Mouse (Mus musculus) CD8-positive naive resting alpha-beta T cell, adult 2 months (primary cell): ENCODE results near the gene Syk.

Experiments used
- DNase-seq, 2 experiments: peaks; one replicate each; pipeline ENCODE4 v3.0.0; 2022; ENCODE audit warnings: low read depth in 2 of 2, low spot score in 2 of 2

The Syk gene

GRCm38 (mm10) chr13:52566777-52567176 is 16.2 kb upstream of the Syk start:
- no peak for DNase-seq

DNA sequence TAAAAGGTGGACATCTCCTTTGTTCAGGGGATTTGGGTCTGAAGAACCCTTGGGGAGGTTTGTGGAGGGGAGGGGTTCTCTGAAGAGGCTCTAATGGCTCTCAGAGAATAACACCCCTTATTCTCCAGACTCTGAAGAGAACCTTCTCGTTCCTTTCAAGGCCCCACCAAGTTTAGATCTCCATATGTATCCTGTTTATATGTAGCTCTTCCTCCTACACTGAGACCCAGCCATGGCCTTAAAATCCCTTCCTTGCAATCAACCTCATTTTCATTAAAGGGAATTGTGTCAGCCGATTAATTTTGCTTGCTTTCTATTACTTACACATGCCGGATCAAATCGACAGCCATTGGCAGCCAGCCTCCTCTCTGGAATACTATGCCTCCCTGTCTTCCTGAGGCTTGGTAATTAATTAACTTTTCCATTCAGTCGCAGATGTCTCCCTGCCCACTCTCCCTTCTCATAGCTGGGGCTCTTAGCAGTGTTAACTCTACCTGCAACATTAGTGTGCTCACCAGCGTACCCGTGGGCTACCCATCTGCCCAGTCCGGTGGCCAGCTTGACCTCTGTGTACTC is 13.7 kb upstream of the Syk start:
- no peak for DNase-seq

DNA sequence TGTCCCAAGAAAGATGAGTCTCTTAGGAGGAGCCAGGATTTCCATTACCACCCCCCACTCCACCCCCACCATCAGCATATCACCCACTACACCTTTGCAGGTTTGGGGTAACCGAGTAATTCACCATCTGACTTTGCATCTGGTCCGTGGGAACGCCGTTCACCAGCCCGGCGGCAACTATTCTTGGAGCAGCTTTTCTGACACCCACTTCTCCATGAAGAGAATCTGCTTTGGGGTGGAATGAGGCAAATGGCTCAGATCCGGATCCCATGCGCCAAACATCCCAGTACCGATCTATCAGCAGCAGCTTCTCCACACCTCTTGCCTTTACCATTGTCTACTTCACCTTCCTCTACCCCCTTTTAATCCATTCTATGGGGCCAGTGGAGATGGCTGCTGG is 12.7 kb upstream of the Syk start:
- DNase-seq = no peak

DNA sequence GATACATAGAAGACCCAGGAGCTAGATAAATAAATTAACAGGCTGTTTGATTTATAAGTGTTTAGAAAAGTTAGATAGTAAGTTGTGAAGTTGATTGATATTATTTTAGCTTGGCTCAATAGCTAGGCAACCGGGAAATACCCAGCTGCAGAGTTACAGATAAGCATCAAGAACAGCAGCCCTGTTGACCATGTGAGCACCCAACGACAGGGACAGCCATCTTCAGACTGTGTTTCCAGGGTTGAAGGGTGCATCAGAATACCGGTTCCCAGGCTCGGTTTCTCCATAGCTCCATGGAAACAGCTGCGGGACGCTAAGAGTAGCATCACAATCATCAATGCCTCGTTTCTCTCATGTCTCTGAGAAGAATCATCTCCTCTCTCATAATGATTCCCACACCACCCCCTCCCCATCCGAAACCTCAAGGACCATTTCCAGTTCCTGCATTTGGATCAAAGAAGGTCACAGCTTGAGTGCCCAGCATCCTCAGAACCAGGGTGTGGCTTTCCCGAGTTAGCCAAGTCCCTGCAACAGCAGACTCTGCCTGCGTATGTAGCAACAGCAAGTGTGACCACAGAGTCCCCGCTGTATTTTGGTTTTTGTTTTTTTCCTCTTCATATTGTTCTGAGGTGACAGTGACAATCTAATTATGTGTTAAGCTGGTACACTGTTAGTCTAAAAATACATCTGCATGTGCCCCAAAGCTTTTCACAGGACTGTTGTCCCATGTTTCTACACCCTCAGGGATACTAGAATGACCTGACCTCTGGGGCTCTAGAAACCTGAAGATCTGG is 11.2 kb upstream of the Syk start:
- DNase-seq = no peak

- DNase-seq = no peak
These were observed 10.2 kb upstream of the Syk start for GRCm38 (mm10) chr13:52572451-52573446.

DNA sequence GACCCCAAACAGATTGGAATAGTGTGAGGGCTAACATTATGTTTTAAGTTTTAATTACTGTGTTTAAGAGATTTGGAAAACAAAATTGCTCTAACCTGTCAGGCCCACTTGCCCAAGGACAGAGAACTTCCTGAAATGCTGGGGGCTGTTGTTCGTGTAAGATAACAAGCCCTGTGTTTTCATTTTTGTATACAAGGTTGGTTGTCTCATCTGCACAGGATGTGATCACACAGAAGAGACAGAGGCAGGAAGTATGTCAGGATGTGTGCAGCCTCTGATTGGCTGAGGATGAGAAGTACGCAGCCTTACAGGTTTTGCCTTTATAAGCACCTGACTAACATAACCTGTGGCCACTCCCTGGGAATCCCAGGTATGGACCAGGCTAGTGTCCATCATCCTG is 8.7 kb upstream of the Syk start:
- no peak for DNase-seq

- no peak for DNase-seq
These were observed 7.5 kb upstream of the Syk start for GRCm38 (mm10) chr13:52575483-52575882.

GRCm38 (mm10) chr13:52576021-52576614 is 6.9 kb upstream of the Syk start:
- no peak for DNase-seq

DNA sequence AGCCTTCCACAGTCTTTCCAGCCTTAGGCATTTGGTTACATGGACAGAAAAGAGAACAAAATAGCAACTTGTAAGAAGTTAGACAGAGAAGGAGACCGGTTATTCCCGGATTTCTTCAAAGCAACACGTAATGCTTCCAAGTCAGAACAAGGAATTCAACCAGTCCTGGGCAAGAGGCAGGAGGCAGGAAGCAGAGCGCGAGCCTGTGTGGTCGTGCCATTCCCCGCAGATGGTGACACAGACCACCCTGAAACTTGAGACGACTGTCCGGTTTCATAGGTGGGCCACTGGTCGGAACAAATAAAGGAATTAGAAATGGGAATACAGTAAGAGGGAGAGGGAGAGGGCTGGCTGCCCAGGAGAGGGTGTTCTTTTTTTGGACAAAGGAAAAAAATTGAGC is 6.1 kb upstream of the Syk start:
- DNase-seq = no peak

DNA sequence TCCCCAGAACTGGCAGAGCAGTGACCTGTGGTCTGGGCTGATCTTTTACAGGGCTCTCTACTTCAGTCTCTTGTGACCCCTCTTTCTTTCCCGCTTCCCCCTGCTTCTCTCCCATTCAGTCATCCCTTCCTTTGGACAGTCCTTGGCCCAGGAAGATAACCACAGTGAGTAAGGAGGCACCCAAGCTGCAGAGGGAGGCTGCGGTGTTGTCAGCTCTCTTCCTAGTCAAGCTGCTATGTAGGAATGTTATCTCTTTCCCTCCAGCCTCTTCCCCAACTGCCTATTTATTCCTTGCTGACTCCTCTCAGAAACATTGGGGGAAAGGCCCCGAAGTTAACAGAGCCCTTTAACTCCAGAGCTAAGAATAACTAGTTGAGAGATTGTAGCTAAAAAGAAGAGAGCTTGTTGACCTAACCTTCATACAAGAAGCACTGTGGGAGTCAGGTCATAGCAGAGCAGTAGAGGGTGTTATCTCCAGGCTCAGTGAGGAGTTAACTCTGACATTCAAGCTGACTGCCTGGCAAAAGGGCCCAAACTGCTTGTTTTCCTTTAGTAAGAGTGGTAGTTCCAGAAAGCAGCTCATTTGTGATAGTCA is 5.5 kb upstream of the Syk start:
- DNase-seq = no peak

DNA sequence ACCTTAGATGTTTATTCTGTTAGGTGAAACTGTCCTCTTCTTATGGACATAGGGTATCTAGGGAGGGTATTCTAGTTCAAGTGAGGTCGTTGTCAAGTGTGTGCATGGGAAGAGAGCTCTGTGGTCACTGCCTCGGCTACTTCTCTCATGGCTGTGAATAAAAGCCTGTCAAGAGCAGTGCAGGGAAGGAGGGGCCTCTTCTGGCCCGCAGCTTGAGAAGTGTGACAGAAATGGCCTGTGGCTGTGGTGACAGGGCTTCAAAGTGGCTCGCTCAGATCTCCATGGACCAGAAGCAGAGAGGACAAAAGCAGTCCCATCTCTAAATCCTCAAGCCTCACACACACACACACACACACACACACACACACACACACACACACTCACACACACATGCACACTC is 5.0 kb upstream of the Syk start:
- no peak for DNase-seq

- no peak for DNase-seq
These were observed 4.2 kb upstream of the Syk start for GRCm38 (mm10) chr13:52578776-52579175.

DNA sequence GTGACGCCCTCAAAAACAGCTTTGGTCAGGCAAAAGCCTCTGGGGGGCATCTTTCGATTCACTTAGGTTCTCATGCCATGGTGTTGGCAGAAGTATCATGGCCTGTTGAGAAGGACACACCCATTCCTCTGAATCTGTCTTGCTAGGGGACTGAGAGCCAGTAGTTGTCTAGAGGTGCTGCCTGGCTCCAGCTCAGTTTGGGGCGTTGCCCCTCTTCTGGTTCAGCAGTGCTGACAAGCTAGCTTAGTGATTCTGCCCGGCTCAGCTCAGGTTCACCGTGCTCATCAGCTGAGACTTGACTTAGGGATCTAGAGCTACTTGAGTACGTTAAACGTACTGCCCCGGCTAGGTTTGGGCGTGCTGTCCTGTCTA is 481 bp upstream of the Syk start:
- DNase-seq = no peak

DNA sequence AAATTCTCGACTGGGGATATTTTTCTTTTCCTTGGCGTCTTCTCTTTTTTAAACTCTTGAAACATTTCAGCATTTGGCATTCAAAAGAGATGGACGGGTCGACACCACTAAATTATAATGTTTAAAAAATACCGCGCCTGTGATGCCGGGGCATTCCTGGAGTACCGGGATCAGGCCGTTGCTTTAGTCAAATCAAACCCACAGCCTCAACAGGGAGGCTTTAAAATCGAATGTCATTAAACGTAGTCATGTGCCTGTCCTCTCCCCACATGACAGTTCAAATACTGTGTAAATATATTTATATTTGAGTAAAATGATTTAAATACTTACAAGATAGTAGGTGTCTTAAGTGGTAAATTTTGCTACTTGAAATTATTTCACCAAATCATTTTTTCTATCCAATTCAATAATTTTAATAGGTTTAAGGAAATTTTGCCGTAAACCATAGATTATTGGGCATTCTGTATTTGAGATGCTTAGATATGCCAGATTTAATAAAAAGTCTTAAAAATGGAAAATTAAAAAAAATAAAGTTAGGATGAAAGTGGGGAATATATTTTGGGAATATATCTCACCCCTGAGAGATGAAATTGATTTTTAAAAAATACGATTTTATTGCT is 1.1 kb downstream of the Syk start:
- DNase-seq = no peak

GRCm38 (mm10) chr13:52584654-52585455 is 1.9 kb downstream of the Syk start:
- no peak for DNase-seq

DNA sequence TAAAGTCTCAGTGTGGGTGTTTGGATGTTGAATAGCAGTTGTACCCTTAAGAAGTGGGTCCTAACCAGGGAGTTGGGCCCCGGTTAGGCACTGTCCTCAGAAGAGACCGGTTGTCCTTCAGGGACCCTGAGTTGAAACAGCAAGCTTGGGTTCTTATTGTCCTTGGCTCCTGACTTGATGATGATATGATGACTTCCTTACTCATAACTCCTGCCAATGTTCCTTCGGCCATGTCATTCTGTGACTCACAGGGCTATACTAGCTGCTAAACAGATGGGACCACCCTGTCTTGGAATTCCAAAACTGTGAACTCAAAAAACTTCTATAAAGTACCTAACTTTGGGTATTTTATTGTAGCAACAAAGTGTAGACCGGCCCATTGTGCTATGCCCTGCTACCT is 4.8 kb downstream of the Syk start:
- no peak for DNase-seq

DNA sequence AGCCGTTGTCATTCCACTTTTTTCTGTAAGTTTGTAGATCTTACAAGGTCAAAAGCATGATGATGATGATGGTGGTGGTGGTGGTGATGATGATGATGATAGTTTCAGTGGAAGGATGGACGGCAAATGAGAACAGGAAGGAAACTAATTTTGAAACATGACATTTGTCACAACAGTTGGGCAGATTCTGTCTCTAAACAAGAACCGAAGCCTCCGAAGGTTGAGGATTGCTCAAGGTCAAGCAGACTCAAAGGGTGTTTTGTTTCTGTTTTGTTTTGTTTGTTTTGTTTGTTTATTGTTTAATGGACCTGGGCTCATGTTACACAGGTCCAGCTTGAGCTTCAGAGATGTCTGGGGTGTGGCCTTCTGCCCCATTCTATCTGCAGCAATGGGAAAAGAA is 6.1 kb downstream of the Syk start:
- no peak for DNase-seq

DNA sequence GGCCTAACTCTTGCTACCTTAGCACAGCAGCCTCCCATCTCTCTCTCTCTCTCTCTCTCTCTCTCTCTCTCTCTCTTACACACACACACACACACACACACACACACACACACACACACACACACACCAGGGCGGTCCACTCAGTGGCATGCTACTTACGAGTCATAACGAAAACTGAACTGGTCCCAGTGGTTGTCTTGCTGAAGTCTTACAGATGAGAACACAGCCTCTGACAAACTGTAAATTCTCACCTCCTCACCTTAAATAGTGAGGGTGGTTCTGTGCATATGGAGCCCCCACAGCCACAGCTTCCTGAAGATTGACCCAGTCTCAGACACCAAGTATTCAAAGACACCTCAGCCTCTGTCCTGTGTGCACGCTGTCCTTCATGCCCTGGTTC is 8.9 kb downstream of the Syk start:
- no peak for DNase-seq

DNA sequence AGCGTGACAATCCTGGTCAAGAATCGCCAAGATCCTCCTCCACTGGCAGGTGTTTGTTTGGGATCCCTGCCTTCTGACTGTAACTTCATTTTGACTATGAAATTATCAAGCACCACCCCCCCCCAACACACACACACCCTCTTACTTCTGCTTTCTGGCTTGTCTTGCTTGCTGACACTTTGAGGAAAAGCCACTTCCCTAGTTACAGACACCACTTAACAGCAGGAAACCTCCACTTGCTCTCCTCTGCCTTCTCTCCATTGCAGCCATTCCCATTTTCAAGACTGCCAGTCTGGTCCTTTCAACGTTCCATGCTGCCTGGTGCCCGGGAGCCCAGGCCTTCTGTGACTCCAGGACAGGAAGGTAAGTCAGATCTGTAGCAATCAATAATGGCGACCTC is 13.7 kb downstream of the Syk start:
- no peak for DNase-seq

DNA sequence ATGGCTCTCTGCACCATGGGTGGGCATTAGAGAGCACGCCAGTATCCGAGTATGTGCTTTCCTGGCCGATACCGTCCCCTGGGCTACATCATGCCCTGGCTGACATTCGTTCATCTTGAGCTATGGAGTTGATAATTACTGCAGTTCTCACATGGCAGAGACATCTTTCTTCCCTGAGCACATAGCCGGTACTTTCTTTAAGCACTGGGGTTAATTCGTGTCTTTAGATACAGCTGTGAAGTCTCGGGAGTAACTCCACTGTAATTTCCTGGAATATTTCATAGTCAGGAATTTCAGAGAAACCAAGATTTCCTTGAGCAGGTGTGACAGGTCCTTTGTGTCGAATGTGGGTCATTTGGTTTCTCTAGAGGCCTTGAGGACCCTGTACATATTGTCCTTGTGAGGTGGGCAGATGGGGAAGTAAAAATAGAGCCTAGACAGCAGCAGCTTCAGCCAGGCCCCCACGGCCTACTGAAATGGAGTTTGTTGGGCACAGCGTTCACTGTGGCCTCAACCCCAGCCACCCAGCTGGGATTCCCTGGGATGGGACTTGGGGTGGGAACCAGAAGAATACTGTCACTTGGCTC is 14.2 kb downstream of the Syk start:
- DNase-seq = no peak
